Mouse (Mus musculus) gastrocnemius, adult 18-20 months (tissue): ENCODE data around the gene Matn1. TPM values are rescaled to one million over a fixed set of nuclear protein-coding genes. Genes with fewer than 3 reads are reported as not detected.
A peak's percentile ranks its signal among the peaks of the same experiment; 100 is the strongest.

ENCODE experiments used
- DNase-seq: peaks from one replicate; pipeline ENCODE4 v3.0.0; 2021; ENCODE audit warnings: low spot score
- long read RNA-seq, 2 experiments: library from polyadenylated mRNA; stranded (forward); transcript quantifications; one replicate each; pipeline ENCODE4 v2.0.0; 2021
- total RNA-seq, 2 experiments: library from RNA; stranded (reverse); gene quantifications; 2 replicates each; pipeline ENCODE4 v1.2.3; 2021

Matn1 gene
- not detected for total RNA-seq
- long read RNA-seq, experiment 1: 0 reads
- long read RNA-seq, experiment 2: 0 reads

DNA sequence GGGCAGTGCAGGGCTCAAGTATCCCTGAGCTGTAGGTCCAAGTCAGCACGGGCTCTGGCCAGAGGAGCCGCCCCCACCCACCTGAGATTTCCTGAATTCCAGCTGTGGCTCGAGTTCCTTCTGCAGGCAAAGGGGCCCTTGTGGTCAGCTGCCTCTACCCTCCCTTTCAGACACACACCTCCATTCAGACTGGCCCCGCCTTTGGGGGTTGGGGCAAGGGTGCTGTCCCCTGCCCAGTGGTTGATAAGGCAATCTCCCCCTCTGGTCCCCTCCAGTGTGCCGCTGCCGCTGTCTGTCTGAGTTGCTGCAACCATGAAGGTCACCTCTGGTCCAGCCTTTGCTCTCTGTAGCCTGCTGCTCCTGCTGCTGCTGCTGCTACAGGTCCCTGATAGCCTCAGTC, at the start of gene Matn1:
Gene Matn1 (plus strand): TSS at position 274 of the 400 bp plus-strand sequence.
- no peak for DNase-seq

DNA sequence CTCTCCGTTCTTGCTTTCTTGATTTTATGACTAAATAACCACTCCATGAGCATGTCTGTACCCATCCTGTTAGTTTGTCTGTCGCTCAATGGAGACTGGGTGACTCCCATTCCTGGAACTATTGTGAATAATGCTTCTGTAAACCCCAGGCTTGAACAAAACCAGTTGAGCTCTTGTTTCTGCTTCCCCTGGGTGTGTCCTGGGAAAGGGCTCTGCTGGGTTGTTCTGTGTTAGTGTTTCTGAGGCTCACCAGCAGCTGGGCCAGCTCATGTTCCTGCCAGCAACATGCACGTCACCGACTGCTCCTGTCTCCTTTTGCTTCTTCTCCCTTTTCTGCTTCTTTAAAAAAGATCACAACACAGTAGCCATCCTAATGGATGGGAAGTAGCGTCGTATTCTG, 48.5 kb upstream of the Matn1 start:
- DNase-seq: no peak

DNA sequence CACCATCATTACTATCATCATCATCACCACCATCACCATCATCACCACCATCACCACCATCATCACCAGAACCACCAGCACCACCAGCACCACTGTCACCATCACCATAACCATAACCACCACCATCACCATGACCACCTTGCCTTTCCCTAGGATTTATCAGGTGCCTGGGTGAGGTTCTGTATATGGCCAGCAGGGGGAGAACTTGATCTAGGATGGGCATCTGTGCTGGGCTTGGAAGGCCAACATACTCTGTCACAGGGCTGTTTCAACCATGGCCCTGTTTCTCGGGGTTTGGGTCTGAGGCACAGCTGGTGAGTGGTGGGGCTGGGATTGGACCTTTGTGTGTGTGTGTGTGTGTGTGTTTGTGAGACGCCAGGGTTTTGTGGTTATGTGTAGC, 47.8 kb upstream of the Matn1 start:
- peak; percentile 43 for DNase-seq

DNA sequence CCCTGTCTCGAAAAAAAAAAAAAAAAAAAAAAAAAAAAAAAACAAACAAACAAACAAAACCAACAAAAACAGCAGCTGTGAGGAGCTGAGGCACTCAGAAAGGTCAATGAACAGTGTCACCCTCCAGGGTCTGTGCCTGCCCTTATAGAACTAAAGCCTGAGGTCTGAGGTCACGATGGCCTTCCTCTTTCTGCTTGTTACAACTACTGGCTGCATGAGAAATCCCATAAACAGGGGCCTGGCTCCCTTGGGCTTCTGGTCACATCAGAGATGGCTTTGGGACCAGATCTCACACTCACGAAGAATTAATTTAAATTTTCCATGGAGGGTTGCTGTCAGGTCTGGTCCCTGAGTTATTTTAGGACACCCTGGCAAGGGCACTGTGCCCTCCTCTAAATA, 44.8 kb upstream of the Matn1 start:
- DNase-seq: no peak

DNA sequence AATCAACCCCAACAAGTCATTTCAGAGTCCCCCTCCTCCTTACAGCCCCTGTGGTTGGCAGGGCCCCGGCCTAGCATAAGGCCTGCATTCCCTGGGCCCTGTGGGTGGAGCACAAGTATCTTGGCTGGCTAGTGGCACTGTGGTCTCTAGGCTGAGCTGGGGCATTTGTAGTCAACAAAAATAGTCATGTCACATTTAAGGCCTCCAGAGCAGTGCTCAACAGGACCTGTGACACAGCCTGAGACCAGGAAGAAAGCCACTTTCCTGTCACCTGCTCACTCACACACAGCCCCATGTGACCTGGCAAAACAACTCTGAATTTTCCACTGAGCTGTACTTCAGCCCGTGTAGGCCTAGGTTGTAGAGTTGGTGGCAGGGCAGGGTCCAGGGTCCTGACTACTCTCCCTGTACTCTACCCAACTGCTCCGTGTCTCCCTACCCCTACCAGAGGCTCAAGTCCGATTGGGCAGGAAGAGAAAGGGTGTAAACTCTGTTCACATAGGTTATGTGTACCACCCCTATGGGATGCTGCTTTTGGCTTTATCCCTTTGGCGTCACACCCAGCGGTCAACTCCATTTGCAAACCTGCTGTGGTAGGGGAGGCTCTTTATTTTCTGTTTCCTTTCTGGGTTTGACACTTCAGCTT, 44.3 kb upstream of the Matn1 start:
- DNase-seq: peak; percentile 40

DNA sequence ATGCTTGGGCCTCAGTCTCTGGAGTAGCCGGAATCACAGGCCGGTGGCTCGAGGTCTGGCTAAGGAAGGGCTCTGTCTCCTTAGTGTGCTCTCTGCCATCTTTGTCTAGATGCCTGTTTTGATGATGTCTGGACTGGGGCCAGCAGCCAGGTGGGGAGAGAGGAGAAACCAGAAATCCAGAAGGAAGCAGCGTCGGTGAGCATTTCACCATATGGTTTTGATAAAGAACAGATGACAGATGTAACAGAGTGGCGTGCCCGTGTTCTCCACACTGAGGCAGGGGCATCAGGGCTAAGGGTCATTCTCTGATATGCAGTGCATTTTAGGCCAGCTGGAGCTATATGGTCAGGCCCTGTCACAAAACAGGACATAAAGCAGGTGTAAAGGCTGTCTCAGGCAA, 43.4 kb upstream of the Matn1 start:
- no peak for DNase-seq

DNA sequence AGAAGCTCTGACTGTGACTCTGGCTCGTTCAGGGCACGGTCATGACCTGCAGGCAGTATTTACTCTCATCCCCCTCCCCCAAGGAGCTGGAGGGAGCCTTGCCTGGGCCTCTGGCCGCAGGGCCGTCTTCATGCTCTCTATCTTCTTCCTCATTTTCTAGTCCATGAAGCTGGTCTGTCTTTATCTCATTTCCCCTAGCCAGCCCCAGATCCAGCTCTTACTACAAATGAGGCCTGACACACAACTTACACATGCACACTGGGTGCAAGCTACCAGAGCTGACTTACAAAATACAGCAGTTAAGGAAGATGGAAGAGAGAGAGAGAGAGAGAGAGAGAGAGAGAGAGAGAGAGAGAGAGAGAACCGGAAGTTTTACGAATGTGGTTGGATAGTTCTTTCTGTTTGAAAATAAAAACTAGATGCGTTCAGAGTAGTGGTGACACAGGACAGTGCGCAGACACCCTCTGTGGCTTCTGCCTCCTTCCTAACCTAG, 41.9 kb upstream of the Matn1 start:
- DNase-seq: no peak

DNA sequence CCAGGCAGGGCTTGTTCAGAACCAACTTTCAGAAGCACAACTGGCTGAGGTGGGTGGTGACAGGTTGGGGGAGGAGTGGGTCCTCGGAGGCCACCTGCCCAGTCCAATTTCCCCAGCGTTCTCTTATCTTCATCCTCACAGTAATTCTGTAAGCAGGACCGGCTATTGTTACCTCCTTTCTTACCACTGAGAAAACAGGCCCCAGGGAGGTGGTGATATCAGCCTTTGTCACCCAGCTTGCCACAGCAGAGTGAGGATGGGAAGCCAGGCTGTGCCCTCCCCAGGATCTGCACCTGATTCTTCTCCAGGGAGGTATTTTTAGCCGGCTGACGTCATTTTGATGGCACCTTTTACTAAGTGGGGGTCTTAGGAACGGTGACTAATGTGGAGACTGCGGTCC, 39.2 kb upstream of the Matn1 start:
- no peak for DNase-seq

DNA sequence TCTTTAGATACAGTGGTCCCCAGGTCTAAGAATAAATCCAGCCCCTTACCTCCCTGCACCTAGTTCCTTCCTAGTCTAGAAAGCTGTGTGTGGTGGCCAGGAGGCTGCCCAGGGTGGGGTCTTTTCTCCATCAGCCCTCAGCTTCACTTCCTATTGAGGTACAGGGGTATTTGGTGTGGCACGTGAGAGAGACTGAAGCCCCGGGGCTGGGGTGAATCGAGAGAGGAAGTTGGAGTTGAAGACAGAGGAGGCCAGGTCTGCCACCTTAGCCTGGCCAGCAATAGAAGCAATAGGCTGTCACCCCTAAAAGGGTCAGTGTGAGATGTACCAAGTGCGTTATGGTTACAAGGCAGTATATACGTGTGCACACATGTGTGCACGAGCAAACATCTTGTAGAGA, 38.3 kb upstream of the Matn1 start:
- no peak for DNase-seq

DNA sequence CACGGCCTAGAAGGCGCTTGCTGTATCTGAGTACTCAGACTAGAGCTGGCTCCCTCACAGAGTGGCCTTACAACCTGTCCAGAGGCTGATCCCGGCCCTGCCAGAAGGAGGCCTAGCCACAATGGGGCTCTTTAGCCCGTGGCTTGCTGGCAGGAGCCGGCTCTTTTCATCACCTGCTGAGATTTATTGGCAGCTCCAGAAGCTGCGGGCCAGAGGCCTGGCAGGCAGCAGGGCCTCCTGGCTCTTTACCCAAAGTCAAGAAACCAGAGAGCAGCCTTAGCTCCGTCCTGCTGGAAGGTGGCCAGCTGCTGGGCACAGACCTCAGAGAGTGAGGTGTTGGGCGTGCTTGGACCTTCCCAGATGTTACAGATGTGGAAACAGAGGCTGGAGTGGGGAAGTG, 37.9 kb upstream of the Matn1 start:
- DNase-seq: peak; percentile 89

DNA sequence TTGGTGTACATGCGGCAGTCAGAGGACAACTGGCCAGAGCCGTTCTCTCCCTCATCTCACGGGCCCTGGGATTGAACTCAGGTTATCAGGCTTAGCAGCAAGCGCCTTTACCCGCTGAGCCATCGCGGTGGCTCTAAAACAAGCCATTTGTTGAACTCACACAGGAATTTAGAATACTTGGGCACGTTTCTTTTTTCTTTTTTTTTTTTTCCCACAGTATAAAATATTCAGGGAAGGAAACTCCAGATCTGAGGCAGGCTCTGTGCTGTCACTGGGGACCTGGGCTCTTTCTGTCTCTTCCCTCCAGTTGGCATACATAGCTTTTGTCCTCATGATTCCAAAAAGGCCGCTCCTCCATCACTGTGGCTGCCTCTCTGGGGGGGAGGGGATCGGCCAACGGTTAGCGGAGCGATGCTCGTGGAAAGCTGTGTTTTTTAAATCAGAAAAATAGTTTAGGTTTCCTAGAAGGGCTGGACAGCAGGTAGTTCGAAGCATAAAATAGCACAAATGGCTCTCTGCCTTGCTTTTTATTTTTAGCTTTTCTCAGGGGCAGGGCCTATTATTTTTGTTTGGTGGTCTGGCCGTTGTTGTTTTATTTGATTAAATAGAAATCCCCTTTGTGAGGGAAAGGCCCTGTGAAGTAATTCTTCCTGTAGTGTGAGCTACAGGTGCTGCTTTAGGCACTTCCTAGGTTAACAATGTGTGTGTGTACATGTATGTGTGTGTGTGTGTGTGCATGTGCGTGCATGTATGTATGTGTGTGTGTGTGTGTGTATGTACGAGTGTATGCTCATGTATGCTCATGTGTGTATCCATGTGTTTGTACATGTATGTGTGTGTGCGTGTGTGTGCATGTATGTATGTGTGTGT, 36.8 kb upstream of the Matn1 start:
- no peak for DNase-seq

DNA sequence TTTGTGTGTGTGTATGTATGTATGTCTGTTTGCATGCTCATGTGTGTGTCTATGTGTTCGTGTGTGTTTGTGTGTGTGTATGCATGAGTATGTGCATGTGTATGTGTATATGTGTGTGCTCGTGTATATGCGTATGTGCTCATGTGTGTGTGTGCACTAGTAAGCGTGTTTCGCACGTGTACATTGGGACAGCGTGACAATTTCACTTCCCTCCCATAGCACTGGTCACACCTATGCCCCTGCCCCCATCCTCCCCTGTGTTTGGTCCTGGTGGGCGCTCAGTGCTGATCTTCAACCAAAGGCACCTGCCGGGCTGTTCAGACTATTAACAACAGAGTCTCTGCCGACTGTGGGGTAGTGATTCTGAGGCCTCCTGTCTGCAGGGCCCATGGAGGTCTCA, 36.1 kb upstream of the Matn1 start:
- DNase-seq: no peak

DNA sequence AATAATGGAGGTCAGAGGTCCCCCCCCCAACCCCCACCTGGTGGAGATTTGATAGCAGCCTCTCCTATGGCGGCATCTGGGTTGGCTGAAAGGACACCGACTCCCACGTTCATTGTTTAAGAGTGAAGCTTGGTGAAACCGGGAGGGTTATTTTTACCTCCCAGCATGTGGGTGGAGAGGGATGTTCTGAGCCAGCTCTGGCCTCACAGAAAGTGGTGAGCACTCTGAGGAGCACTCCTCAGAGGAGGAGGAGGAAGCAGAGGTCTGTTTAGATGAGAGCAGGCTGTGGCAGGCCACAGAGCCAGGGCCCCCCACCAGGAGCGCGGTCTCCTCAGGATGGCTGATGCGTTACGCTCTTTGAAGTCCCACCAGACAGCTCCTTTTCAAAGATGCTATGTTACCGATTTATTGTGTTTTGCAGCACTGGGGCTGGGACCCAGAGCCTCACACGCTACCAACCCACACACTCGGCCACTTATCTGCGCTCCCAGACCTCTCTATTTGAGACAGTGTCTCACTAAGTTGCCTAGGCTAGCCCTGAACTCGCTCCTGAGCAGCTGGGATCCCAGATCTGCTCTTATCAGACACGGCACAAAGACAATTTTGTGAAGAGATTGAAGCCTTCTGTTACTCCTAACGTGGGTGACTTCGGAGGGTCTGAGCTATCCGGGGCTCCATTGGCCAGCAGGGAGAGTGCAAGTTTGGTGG, 34.9 kb upstream of the Matn1 start:
- DNase-seq: no peak

DNA sequence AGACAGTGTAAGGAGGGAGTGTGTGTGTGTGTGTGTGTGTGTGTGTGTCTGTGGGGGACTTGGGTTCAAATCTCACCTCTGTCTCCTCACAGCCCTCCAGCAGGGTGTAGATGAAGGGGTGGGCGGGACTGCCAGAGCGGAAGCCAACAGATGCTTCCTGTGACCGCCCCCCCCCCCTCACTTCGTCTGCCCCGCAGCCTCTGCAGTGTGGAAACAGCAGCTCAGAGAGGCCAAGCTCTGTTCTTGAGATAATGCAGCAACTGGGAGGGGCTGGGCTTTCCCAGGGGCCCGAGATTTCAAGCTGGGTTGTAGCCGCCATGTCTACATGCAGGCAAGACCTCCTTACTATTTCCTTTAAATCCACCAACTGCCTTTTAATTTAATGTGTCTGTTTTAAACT, 33.5 kb upstream of the Matn1 start:
- DNase-seq: no peak

DNA sequence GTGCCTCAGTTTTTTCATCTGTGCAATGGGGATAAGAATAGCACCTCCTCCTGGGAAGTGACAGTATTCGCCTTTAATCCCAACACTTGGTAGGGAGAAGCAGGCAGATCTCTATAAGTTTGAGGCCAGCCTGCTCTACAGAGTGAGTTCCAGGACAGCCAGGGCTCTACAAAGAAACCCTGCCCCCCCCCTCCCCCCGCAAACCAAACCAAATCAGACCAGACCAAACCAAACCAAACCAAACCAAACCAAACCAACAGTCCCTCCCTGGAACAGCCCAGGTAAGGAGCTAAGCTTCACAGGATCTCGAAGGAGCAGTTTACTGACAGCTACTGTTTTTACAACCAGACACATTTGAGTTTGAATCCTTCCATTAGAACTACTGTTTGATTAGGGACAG, 31.6 kb upstream of the Matn1 start:
- no peak for DNase-seq

DNA sequence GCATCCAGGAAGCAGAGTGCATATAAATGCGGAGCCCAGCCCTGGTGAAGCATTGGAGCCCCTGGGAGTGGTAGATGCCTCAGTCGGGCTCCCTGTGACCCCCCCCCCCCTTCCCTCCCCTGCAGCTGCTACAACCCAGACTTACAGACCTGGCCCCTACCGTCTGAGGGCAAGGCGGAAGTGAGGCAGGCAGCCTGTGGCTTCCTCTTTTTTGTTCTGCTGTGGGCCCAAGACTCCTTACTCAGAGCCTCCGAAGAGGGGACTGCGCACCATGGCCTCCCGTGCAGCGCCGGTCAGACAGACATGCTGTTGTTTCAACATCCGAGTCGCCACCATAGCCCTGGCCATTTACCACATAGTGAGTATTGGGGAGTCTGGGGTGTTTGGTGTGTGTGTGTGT, 31.1 kb upstream of the Matn1 start, which contains the start of gene Laptm5:
Gene Laptm5 (plus strand): TSS at position 49 of the 400 bp plus-strand sequence.
- no peak for DNase-seq

DNA sequence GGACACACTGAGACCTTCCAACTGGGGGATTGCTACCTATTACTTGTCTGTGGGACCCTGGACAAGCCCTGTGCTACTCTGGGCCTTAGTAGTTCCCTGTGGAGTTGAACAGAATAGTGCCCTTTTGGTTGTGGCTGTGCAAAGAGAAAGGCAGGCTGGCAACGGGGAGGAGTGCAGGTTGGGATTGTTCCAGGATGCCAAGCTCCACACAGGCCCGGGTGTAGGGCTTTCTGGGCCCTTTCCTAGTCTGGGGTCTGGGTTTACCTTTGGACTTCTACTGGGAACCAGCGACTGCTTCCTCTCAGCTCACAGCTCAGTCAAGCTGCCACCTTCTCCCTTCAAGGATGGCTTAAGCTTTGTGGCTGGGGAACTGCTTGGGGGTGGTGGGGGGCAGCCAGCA, 30.7 kb upstream of the Matn1 start:
- DNase-seq: no peak

DNA sequence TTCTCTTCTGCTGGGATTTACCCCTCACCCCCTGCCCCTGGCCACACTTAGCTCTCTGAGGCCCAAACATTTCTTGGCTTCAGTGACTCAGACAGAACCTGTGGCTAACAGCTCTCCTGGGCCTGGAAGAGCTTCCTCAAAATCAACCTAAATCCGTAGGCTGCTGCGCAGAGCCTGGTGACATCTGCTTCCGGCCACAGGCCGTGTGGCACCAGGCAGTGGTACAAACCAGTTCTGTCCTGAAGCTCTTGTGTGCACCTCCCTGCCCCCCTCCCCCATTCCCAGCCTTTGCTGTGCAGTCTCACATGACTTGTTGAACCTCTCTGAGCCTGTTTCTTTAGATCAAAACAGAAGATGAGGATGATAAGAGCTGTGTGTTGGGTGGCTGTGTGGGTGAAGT, 30.2 kb upstream of the Matn1 start:
- DNase-seq: no peak

DNA sequence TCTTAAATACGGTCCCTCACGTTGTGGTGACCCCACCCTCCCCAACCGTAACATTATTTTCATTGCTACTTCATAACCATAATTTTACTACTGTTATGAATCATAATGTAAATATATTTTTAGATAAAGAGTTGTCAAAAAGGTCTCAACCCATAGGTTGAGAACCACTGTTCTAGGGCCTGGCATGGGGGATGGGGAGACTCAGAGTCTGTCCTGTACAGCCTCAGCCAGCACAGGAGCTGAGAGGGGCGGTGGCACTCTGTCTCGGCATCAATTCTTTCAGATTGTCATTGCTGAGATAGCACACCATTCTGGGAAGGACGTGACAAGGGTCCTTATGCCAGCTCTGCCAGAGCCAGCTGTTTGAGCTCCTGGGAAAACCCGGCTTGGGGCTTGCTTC, 29.7 kb upstream of the Matn1 start:
- DNase-seq: no peak

DNA sequence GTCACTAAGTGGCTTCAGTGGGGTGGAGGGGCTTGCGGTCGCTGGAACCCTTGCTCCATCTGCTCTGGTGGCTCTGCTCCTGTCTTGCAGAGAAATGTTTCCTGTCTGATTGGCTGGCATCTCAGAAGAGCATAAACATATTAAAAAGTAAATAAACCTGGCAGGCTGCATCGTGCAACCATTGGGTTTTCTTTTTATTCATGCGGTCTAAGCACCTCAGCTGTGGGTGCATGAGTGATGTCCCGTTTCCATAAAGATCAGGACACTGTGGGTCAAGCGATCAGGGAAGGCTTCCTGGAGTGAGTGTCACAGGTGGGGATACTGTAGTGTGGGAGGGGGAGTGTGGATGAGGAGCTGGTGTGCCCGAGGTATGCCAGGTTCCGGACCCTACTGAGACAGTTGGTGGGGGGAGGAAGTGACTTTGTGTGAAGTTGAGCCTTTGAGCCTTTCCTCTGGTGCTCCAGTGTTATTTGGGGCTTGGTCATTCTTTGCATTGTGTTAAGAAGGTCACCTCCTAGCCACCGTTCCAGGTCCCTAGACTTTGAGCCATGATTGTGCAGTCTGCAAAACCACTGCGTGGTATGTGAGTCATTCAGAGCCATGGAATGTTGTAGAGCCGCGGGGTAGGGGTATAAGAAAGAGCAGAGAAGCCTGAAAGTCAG, 29.0 kb upstream of the Matn1 start:
- no peak for DNase-seq

DNA sequence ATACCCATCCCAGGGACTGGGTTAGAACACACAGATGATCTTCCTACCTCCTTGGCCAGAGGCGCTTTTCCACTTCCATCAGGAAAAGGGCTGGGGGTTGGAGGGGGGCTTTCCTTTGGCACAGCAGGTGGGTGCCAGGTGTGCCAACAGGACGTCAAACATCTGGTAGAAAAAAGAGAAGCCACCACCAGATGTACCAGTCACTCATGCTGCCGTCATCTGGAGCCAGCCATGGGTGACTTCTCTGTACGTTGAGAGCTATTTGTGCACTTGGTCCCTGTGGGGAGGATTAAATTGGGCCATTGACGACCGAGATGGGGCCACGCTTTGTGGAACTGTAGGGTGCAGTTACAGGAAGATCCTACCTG, 28.5 kb upstream of the Matn1 start:
- no peak for DNase-seq

DNA sequence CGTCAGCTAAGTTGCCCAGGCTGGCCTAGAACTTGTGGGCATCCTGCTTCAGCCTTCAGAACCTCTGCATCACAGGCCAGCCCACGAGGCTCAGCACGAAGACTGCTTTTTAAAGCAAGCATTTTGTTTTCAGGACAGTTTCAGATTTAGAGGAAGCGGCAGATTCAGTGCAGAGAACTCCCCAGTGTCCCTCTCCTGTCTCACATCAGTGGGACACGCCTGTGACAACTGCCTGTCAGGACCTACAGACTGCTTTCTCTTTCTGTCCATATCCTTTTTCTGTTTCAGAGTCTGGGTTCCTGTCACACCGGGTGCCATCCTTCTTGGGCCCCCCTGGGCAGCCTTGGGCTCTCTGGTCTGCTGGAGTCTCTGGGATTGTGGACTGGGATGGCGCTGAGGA, 27.5 kb upstream of the Matn1 start:
- no peak for DNase-seq
